Mouse (Mus musculus) limb, embryonic 13.5 days (tissue): Measurements from ENCODE around the gene Zfp593. TPM values are rescaled to one million over a fixed set of nuclear protein-coding genes. Genes with fewer than 3 reads are reported as not detected.

Source experiments
- ATAC-seq: fragments of 200-750 bp; cut with Nextera tagmentation; 2 replicates; pipeline ENCODE4 v1.8.0; 2017; ENCODE audit warnings: low read depth, moderate number of reproducible peaks, moderate TSS enrichment; ENCODE audit not compliant: low FRiP score
- H3K27ac ChIP-seq: fragments of 300-500 bp; sonication (generic); 2 replicates; pipeline ENCODE4 v1.5.1; 2015; ENCODE audit warnings: inconsistent platforms, mild to moderate bottlenecking, moderate library complexity
- H3K27me3 ChIP-seq: fragments of 300-500 bp; sonication (generic); 2 replicates; pipeline ENCODE4 v1.6.1; 2015; ENCODE audit warnings: mild to moderate bottlenecking, inconsistent platforms
- H3K36me3 ChIP-seq: fragments of 300-500 bp; sonication (generic); 2 replicates; pipeline ENCODE4 v1.6.1; 2015; ENCODE audit warnings: inconsistent platforms, mild to moderate bottlenecking, moderate library complexity
- H3K4me1 ChIP-seq: fragments of 300-500 bp; sonication (generic); 2 replicates; pipeline ENCODE4 v1.6.1; 2015; ENCODE audit warnings: inconsistent platforms
- H3K4me2 ChIP-seq: fragments of 300-500 bp; sonication (generic); replicated peaks from 2 replicates; pipeline ENCODE4 v1.6.1; 2015; ENCODE audit warnings: inconsistent platforms, mild to moderate bottlenecking, moderate library complexity
- H3K4me3 ChIP-seq: fragments of 300-500 bp; sonication (generic); 2 replicates; pipeline ENCODE4 v1.5.1; 2015; ENCODE audit warnings: moderate library complexity, mild to moderate bottlenecking, inconsistent platforms
- H3K9ac ChIP-seq: fragments of 300-500 bp; sonication (generic); 2 replicates; pipeline ENCODE4 v1.6.1; 2015; ENCODE audit warnings: mild to moderate bottlenecking, inconsistent platforms
- H3K9me3 ChIP-seq: fragments of 300-500 bp; sonication (generic); 2 replicates; pipeline ENCODE4 v1.6.1; 2016; ENCODE audit warnings: inconsistent platforms
- WGBS: fragments of 180-500 bp; shearing (Covaris S2); methylation state at CpG from one replicate; pipeline ENCODE4 v1.1.7; 2015; 5-methylcytosine and 5-hydroxymethylcytosine counted together
- polyA plus RNA-seq: library from polyadenylated mRNA; unstranded; fragments of >200 nt; fragmentation: Nextera tagmentation; extraction: Ambion mirVana; gene quantifications from 2 replicates; pipeline ENCODE4 v1.2.1, GENCODE M21; 2015

The Zfp593 gene
- polyA plus RNA-seq, 1 experiment from 2014 or later = 15.6 TPM

DNA sequence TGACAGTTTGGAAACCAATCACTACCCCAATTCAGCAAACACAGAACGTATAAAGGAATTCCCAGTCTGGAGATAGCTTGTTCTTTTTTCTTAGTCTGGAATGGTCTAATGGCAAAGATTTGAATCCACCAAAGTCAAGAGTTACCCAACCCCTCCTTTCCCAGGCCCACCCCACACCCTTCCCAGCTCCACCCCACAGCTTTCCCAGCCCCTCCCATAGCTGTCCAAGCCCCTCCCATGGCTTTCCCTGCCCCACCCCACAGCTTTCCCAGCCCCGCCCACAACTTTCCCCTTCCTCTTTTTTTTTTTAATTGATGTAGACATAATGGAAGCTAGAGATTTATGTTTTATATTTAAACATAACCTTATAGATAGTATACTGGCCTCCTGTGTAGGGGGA lies 46.0 kb downstream of the Zfp593 start:
- Histone ChIP-seq H3K9ac (no peak overlapping the region), H3K4me3 (no peak overlapping the region), H3K36me3 (no peaks in the 10 kb centered on the region), H3K4me2 (no peak overlapping the region), H3K27me3 (no peaks in the 10 kb centered on the region), H3K9me3 (no peaks in the 10 kb centered on the region), H3K27ac (no peak overlapping the region), H3K4me1 (no peaks in the 10 kb centered on the region)
- WGBS = 83% methylated on average over 2 of the region's 2 CpGs
- no peak for ATAC-seq

Other genes with a start within 250 kb of the Zfp593 start
- 45.1 and 45.6 TPM in 2 replicates for gene Dhdds, start 244.7 kb downstream of the Zfp593 start, polyA plus RNA-seq
- 0.14 and 0.38 TPM in 2 replicates for gene Lin28a, start 226.8 kb downstream of the Zfp593 start, polyA plus RNA-seq
- not detected in 2 replicates for gene Zfp683, start 191.8 kb downstream of the Zfp593 start, polyA plus RNA-seq
- gene Crybg2, start 184.8 kb downstream of the Zfp593 start, polyA plus RNA-seq = 4.9 and 5.4 TPM in 2 replicates
- gene Cd52, start 150.5 kb downstream of the Zfp593 start, polyA plus RNA-seq = 10.6 and 11.4 TPM in 2 replicates
- gene Ubxn11, start 143.0 kb downstream of the Zfp593 start, polyA plus RNA-seq = 13.6 and 14.3 TPM in 2 replicates
- gene Sh3bgrl3, start 116.8 kb downstream of the Zfp593 start, polyA plus RNA-seq = 420 and 444 TPM in 2 replicates
- gene Cep85, start 58.5 kb downstream of the Zfp593 start, polyA plus RNA-seq = 33.3 and 34.9 TPM in 2 replicates
- gene Gm7534, start 42.6 kb downstream of the Zfp593 start, polyA plus RNA-seq = not detected in 2 replicates
- gene Catsper4, start 18.2 kb downstream of the Zfp593 start, polyA plus RNA-seq = 0.23 TPM in 1 of 2 replicates, not detected in the other
- gene Cnksr1, start 7.2 kb downstream of the Zfp593 start, polyA plus RNA-seq = 1.8 and 2.0 TPM in 2 replicates
- 0.23 and 0.66 TPM in 2 replicates for gene E130218I03Rik, start 1.9 kb downstream of the Zfp593 start, polyA plus RNA-seq
- gene Gm30191, start 1.3 kb upstream of the Zfp593 start, polyA plus RNA-seq = not detected in 2 replicates
- 4.7 and 5.3 TPM in 2 replicates for gene Grrp1, start 8.5 kb upstream of the Zfp593 start, polyA plus RNA-seq
- gene Pdik1l, start 42.3 kb upstream of the Zfp593 start, polyA plus RNA-seq = 21.7 and 22.6 TPM in 2 replicates
- 5.3 and 6.2 TPM in 2 replicates for gene Trim63, start 69.5 kb upstream of the Zfp593 start, polyA plus RNA-seq
- gene Slc30a2, start 97.6 kb upstream of the Zfp593 start, polyA plus RNA-seq = 0.18 and 0.24 TPM in 2 replicates
- gene Extl1, start 138.3 kb upstream of the Zfp593 start, polyA plus RNA-seq = 8.3 and 9.2 TPM in 2 replicates
- 11.3 and 12.9 TPM in 2 replicates for gene Pafah2, start 150.7 kb upstream of the Zfp593 start, polyA plus RNA-seq
- 1,889 and 1,921 TPM in 2 replicates for gene Stmn1, start 222.7 kb upstream of the Zfp593 start, polyA plus RNA-seq